Mouse (Mus musculus): Measurements from ENCODE around the gene Thpo. TPM values are rescaled to one million over a fixed set of nuclear protein-coding genes. Genes with fewer than 3 reads are reported as not detected.

Gene Thpo
- total and polyA plus RNA-seq, 3 experiments, result not detected

DNA sequence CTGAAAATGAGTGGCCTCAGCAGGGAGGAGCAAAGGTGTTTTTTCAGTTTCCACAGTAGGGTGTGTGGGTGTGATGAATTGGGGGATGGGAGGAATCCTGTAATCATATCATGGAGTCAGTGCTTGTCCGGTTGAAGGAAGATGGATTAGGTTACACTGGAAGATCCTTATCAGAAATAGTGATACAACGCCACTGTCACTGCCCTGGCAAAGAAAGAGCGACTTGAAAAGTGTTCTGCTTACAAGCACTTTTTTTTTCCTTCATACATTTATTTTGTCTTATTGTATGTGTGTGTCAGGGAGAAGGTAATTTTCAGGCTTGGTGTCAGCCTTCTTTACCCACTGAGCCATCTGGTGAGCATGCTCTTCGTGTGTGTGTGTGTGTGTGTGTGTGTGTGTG lies 11.6 kb downstream of the Thpo start:
- ATAC-seq (ENCODE audit: extremely low read depth, insufficient number of reproducible peaks, low FRiP score, poor library complexity, severe bottlenecking), result no peak
- H3K9me3 ChIP-seq (replicated peaks), result no peaks in the 10 kb centered on the region
- H3K27me3 ChIP-seq (ENCODE audit: insufficient read depth, low read length), result peaks cover 16% of the 10 kb centered on the region
- no peak for TF ChIP-seq POLR2AphosphoS5 (IDR thresholded peaks at IDR 0.05; ENCODE audit: insufficient replicate concordance, low read depth, low read length)
- TF ChIP-seq GATA1 (IDR thresholded peaks at IDR 0.05; ENCODE audit: borderline replicate concordance, low read length), result no peak
- no peak for TF ChIP-seq TAL1 (conservative IDR thresholded peaks at IDR 0.05; ENCODE audit: low read depth, low read length)
- TF ChIP-seq CTCF (IDR thresholded peaks at IDR 0.05; ENCODE audit: low read depth, low read length), result no peak
- TF ChIP-seq GATA2 (IDR thresholded peaks at IDR 0.05; ENCODE audit: borderline replicate concordance, low read depth, low read length), result no peak
- peaks cover 41% of the 10 kb centered on the region for H3K36me3 ChIP-seq (replicated peaks)
- peaks cover 26% of the 10 kb centered on the region for H3K4me1 ChIP-seq (ENCODE audit: insufficient read depth, low read depth, low read length)
- H3K4me3 ChIP-seq (ENCODE audit: low read depth, low read length), result no peak overlapping the region
- DNase-seq (ENCODE audit: low spot score), result no peak

DNA sequence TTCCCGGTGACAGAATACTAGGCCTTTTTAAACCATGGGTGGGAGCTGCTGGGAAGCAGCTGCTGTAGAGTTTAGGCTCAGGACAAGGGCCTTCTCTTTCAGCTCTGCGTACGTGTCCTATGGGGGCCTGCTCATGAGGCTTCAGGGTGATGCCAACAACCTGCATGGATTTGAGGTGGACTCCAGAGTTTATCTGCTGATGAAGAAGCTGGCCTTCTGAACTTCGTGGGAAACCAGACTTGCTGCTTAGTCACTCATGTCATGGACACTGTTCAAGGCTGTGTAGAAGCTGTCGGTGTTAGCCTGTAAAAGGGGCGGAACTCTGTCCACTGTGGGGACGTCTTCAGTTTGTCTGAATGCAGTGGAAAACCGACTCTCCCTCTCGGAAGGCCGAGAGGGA lies 12.5 kb downstream of the Thpo start:
- Histone ChIP-seq H3K4me3 (ENCODE audit: low read depth, low read length) (no peak overlapping the region), H3K4me1 (ENCODE audit: insufficient read depth, low read depth, low read length) (peaks cover 31% of the 10 kb centered on the region), H3K27me3 (ENCODE audit: insufficient read depth, low read length) (peaks cover 16% of the 10 kb centered on the region), H3K9me3 (replicated peaks) (no peaks in the 10 kb centered on the region), H3K36me3 (replicated peaks) (peaks cover 41% of the 10 kb centered on the region)
- TF ChIP-seq GATA2 (IDR thresholded peaks at IDR 0.05; ENCODE audit: borderline replicate concordance, low read depth, low read length) (no peak), GATA1 (IDR thresholded peaks at IDR 0.05; ENCODE audit: borderline replicate concordance, low read length) (no peak), CTCF (IDR thresholded peaks at IDR 0.05; ENCODE audit: low read depth, low read length) (no peak), POLR2AphosphoS5 (IDR thresholded peaks at IDR 0.05; ENCODE audit: insufficient replicate concordance, low read depth, low read length) (no peak), TAL1 (conservative IDR thresholded peaks at IDR 0.05; ENCODE audit: low read depth, low read length) (no peak)
- ATAC-seq (ENCODE audit: extremely low read depth, insufficient number of reproducible peaks, low FRiP score, poor library complexity, severe bottlenecking), result no peak
- no peak for DNase-seq (ENCODE audit: low spot score)

DNA sequence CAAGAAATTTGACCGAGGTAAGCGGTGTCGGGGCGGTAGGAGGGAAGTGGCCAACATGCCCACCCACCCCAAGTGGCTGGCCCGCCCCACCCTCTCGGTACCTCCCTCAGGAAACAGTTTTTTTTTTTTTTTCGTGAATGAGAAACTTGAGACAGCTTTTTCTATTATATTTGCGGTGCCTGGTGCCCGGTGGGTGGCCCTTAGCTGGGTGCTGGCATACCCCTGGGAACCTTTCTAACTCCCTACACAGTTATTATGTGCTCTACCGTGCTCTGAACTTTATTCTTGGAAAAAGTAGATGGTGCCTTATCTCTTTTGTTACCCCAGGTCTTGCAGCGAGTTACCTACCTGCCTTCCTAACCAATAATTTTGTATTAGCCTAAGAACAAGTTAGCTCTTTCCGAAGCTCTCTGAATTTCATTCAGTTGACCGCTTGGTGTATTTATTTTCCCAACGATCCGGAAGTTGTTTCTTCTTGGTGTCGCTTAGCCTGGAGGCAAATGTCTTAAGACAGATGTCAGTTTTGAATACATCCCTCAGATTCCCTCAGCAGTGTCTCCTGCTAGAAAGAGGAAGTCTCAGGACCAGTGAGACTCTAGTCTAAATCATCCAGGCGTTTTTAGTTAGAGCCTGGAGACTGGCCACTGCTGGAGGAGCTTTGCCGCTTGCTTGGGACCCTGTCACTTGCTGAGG lies 16.2 kb downstream of the Thpo start:
- H3K36me3 ChIP-seq (replicated peaks), result peaks cover 53% of the 10 kb centered on the region
- H3K4me3 ChIP-seq (ENCODE audit: low read depth, low read length), result peak overlapping the region; percentile 87
- no peaks in the 10 kb centered on the region for H3K27me3 ChIP-seq (ENCODE audit: insufficient read depth, low read length)
- ATAC-seq (ENCODE audit: extremely low read depth, insufficient number of reproducible peaks, low FRiP score, poor library complexity, severe bottlenecking) (0 out of 2 replicates have a peak, but pooled peaks have one; percentile 0), DNase-seq (ENCODE audit: low spot score) (peak; percentile 25)
- TF ChIP-seq TAL1 (conservative IDR thresholded peaks at IDR 0.05; ENCODE audit: low read depth, low read length) (no peak), GATA2 (IDR thresholded peaks at IDR 0.05; ENCODE audit: borderline replicate concordance, low read depth, low read length) (no peak), POLR2AphosphoS5 (IDR thresholded peaks at IDR 0.05; ENCODE audit: insufficient replicate concordance, low read depth, low read length) (no peak), CTCF (IDR thresholded peaks at IDR 0.05; ENCODE audit: low read depth, low read length) (no peak), GATA1 (IDR thresholded peaks at IDR 0.05; ENCODE audit: borderline replicate concordance, low read length) (no peak)
- no peaks in the 10 kb centered on the region for H3K9me3 ChIP-seq (replicated peaks)
- H3K4me1 ChIP-seq (ENCODE audit: insufficient read depth, low read depth, low read length), result peaks cover 62% of the 10 kb centered on the region

DNA sequence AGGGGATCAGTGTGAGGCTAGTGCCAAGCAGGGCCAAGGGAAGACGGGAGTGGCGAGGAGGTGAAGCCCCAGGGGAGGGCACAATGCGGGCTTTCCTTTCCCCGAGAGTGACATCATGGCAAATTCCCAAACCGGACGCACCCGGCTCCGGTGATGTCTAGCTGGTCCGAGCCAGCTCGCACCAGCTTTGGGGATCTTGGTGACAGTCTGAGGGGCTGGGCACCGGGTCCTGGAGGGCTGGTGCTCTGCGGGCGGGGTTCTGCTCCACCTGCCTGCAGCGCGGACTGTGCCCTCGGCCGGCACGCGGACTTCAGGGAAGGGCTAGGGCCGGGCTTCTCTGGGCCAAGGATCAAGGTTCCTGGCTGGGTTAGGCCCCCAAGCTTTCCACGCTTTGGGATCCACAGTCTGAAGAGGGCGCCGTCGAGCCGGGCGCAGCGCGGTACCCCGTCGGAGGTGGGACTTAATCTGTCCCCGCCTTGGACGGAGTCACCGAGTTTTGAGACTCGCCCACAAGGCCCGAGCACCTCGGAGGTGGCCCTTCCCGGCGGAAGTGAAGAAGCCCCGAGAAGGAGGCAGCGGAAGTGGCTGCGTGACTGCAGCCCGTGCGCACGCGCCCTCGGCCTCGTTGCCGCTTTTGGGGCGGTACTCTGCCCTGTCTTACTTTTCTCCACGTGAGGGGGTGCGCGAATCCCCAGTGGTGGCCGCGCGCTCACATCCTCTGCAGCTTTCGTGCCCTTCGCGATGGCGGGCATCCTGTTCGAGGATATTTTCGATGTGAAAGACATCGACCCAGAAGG lies 16.9 kb downstream of the Thpo start, which contains the start of the genes Polr2h and Clcn2:
Gene Polr2h (plus strand): TSS at position 485 of the 797 bp plus-strand sequence.
Gene Clcn2 (minus strand): TSS at position 566 of the 797 bp plus-strand sequence.
- peak; percentile 89 for DNase-seq (ENCODE audit: low spot score)
- ATAC-seq (ENCODE audit: extremely low read depth, insufficient number of reproducible peaks, low FRiP score, poor library complexity, severe bottlenecking), result peak; percentile 84
- H3K36me3 ChIP-seq (replicated peaks), result peaks cover 53% of the 10 kb centered on the region
- TF ChIP-seq POLR2AphosphoS5 (IDR thresholded peaks at IDR 0.05; ENCODE audit: insufficient replicate concordance, low read depth, low read length), result no peak
- peak; percentile 73 for TF ChIP-seq CTCF (IDR thresholded peaks at IDR 0.05; ENCODE audit: low read depth, low read length)
- H3K4me3 ChIP-seq (ENCODE audit: low read depth, low read length), result peak within 1 kb of the TSS; percentile 87
- peaks cover 62% of the 10 kb centered on the region for H3K4me1 ChIP-seq (ENCODE audit: insufficient read depth, low read depth, low read length)
- no peaks in the 10 kb centered on the region for H3K9me3 ChIP-seq (replicated peaks)
- H3K27me3 ChIP-seq (ENCODE audit: insufficient read depth, low read length), result no peaks in the 10 kb centered on the region

DNA sequence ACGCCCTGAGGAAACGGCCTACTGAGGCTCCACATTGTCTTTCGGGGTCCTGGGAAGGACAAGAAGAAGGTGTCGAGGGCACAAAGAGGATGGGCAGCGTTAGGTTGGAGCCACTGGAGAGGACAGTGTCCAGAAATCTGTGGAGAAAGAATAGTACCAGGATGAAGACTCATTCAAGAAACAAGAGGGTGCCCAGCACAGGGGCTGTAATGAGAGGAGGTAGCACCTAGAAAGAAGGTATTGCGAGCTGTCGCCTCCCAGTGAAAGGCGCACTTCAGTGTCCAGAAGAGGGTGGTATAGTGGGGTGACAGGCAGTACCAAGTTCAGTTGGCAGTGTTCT lies 17.5 kb downstream of the Thpo start:
- Histone ChIP-seq H3K4me3 (ENCODE audit: low read depth, low read length) (peak overlapping the region; percentile 87), H3K9me3 (replicated peaks) (no peaks in the 10 kb centered on the region), H3K36me3 (replicated peaks) (peaks cover 53% of the 10 kb centered on the region), H3K27me3 (ENCODE audit: insufficient read depth, low read length) (no peaks in the 10 kb centered on the region), H3K4me1 (ENCODE audit: insufficient read depth, low read depth, low read length) (peaks cover 64% of the 10 kb centered on the region)
- no peak for DNase-seq (ENCODE audit: low spot score)
- ATAC-seq (ENCODE audit: extremely low read depth, insufficient number of reproducible peaks, low FRiP score, poor library complexity, severe bottlenecking), result no peak
- TF ChIP-seq POLR2AphosphoS5 (IDR thresholded peaks at IDR 0.05; ENCODE audit: insufficient replicate concordance, low read depth, low read length), result no peak
- TF ChIP-seq TAL1 (conservative IDR thresholded peaks at IDR 0.05; ENCODE audit: low read depth, low read length), result no peak
- TF ChIP-seq GATA2 (IDR thresholded peaks at IDR 0.05; ENCODE audit: borderline replicate concordance, low read depth, low read length), result no peak
- no peak for TF ChIP-seq GATA1 (IDR thresholded peaks at IDR 0.05; ENCODE audit: borderline replicate concordance, low read length)
- TF ChIP-seq CTCF (IDR thresholded peaks at IDR 0.05; ENCODE audit: low read depth, low read length), result no peak
